Mouse (Mus musculus) frontal cortex, postnatal 25 days (tissue): Measurements from ENCODE around the gene Cbx2.
A peak's percentile ranks its signal among the peaks of the same experiment; 100 is the strongest.

Source experiments
- DNase-seq, 2 experiments: peaks; one replicate each; pipeline ENCODE4 v3.0.0; 2022; ENCODE audit warnings: low spot score in 2 of 2

The Cbx2 gene

GRCm38 (mm10) chr11:119022895-119023615 lies at the start of gene Cbx2:
Gene Cbx2, plus strand, starts transcription at chr11:119022962.
- peak; percentile 58 to 63 for DNase-seq

GRCm38 (mm10) chr11:118974340-118974739 lies 48.4 kb upstream of the Cbx2 start:
- DNase-seq, result no peak

GRCm38 (mm10) chr11:118975427-118975826 lies 47.3 kb upstream of the Cbx2 start:
- peak; percentile 80 to 83 for DNase-seq

- DNase-seq, result no peak
These were observed 46.8 kb upstream of the Cbx2 start for GRCm38 (mm10) chr11:118975917-118976316.

- no peak for DNase-seq
These were observed 42.4 kb upstream of the Cbx2 start for GRCm38 (mm10) chr11:118980388-118980787.

- no peak for DNase-seq
These were observed 41.6 kb upstream of the Cbx2 start for GRCm38 (mm10) chr11:118981012-118981776.

- no peak for DNase-seq
These were observed 40.1 kb upstream of the Cbx2 start for GRCm38 (mm10) chr11:118982593-118983113.

- DNase-seq, result no peak
These were observed 37.2 kb upstream of the Cbx2 start for GRCm38 (mm10) chr11:118985571-118985970.

GRCm38 (mm10) chr11:118987999-118988398 lies 34.8 kb upstream of the Cbx2 start, which contains the start of gene Enpp7:
Gene Enpp7, plus strand, starts transcription at chr11:118988188.
- no peak for DNase-seq

GRCm38 (mm10) chr11:118992781-118993180 lies 30.0 kb upstream of the Cbx2 start:
- DNase-seq, result no peak

GRCm38 (mm10) chr11:118995448-118995847 lies 27.3 kb upstream of the Cbx2 start:
- no peak for DNase-seq

- no peak for DNase-seq
These were observed 25.6 kb upstream of the Cbx2 start for GRCm38 (mm10) chr11:118997182-118997581.

- peak; percentile 83 to 86 for DNase-seq
These were observed 24.1 kb upstream of the Cbx2 start for GRCm38 (mm10) chr11:118998540-118999265.

- DNase-seq, result no peak
These were observed 23.4 kb upstream of the Cbx2 start for GRCm38 (mm10) chr11:118999361-118999804.

- DNase-seq, result no peak
These were observed 21.9 kb upstream of the Cbx2 start for GRCm38 (mm10) chr11:119000877-119001276.

- no peak for DNase-seq
These were observed 21.2 kb upstream of the Cbx2 start for GRCm38 (mm10) chr11:119001493-119002128.

- DNase-seq, result no peak
These were observed 17.1 kb upstream of the Cbx2 start for GRCm38 (mm10) chr11:119005547-119006275.

GRCm38 (mm10) chr11:119006462-119006861 lies 16.3 kb upstream of the Cbx2 start:
- no peak for DNase-seq

GRCm38 (mm10) chr11:119007461-119008456 lies 15.0 kb upstream of the Cbx2 start:
- DNase-seq, result no peak

GRCm38 (mm10) chr11:119014455-119014854 lies 8.3 kb upstream of the Cbx2 start:
- DNase-seq, result no peak
